Mouse (Mus musculus): Measurements from ENCODE around the gene Gm4969. TPM values are rescaled to one million over a fixed set of nuclear protein-coding genes. Genes with fewer than 3 reads are reported as not detected.
"Not testable (repeated sequence)": the region's sequence is repeated elsewhere in the genome, so short reads cannot be mapped to it uniquely, and the experiment has no call there.

The Gm4969 gene
- polyA plus RNA-seq (2015; fragmentation: Nextera tagmentation; extraction: Ambion mirVana) = 0.70 and 0.72 TPM in 2 replicates

- peak; percentile 69 for DNase-seq (ENCODE audit: low spot score)
Measured at GRCm38 (mm10) chr7:19118028-19118771, at the start of gene Gm4969. Gm4969 (minus strand) TSS chr7:19118368.

GRCm38 (mm10) chr7:19166990-19167389 is 48.8 kb upstream of the Gm4969 start:
- no peak for DNase-seq (ENCODE audit: low spot score)

GRCm38 (mm10) chr7:19165656-19166423 is 47.7 kb upstream of the Gm4969 start, which contains the start of gene Gipr:
Gipr (minus strand) TSS chr7:19166127.
- DNase-seq (ENCODE audit: low spot score) = no peak

GRCm38 (mm10) chr7:19164978-19165377 is 46.8 kb upstream of the Gm4969 start:
- DNase-seq (ENCODE audit: low spot score) = peak; percentile 38

GRCm38 (mm10) chr7:19164189-19164588 is 46.0 kb upstream of the Gm4969 start:
- no peak for DNase-seq (ENCODE audit: low spot score)

- DNase-seq (ENCODE audit: low spot score) = no peak
Measured at GRCm38 (mm10) chr7:19163752-19164151, 45.6 kb upstream of the Gm4969 start.

- DNase-seq (ENCODE audit: low spot score) = no peak
Measured at GRCm38 (mm10) chr7:19162928-19163327, 44.8 kb upstream of the Gm4969 start.

GRCm38 (mm10) chr7:19160115-19160514 is 41.9 kb upstream of the Gm4969 start:
- DNase-seq (ENCODE audit: low spot score) = peak; percentile 48

GRCm38 (mm10) chr7:19159411-19159810 is 41.2 kb upstream of the Gm4969 start:
- no peak for DNase-seq (ENCODE audit: low spot score)

- no peak for DNase-seq (ENCODE audit: low spot score)
Measured at GRCm38 (mm10) chr7:19158601-19159000, 40.4 kb upstream of the Gm4969 start.

GRCm38 (mm10) chr7:19157160-19157800 is 39.1 kb upstream of the Gm4969 start:
- peak; percentile 93 for DNase-seq (ENCODE audit: low spot score)

GRCm38 (mm10) chr7:19155825-19156475 is 37.8 kb upstream of the Gm4969 start:
- DNase-seq (ENCODE audit: low spot score) = peak; percentile 15

- DNase-seq (ENCODE audit: low spot score) = no peak
Measured at GRCm38 (mm10) chr7:19154796-19155195, 36.6 kb upstream of the Gm4969 start.

- DNase-seq (ENCODE audit: low spot score) = not testable (repeated sequence)
Measured at GRCm38 (mm10) chr7:19151121-19151520, 33.0 kb upstream of the Gm4969 start.

- DNase-seq (ENCODE audit: low spot score) = peak; percentile 97
Measured at GRCm38 (mm10) chr7:19149626-19150025, 31.5 kb upstream of the Gm4969 start, which contains the start of gene Snrpd2. Snrpd2 (plus strand) TSS chr7:19149722.

- DNase-seq (ENCODE audit: low spot score) = peak; percentile 100
Measured at GRCm38 (mm10) chr7:19148875-19149541, 30.8 kb upstream of the Gm4969 start, which contains the start of gene Qpctl. Qpctl (minus strand) TSS chr7:19149291.

- no peak for DNase-seq (ENCODE audit: low spot score)
Measured at GRCm38 (mm10) chr7:19148180-19148874, 30.2 kb upstream of the Gm4969 start.

- DNase-seq (ENCODE audit: low spot score) = no peak
Measured at GRCm38 (mm10) chr7:19147497-19148045, 29.4 kb upstream of the Gm4969 start.

GRCm38 (mm10) chr7:19146793-19147192 is 28.6 kb upstream of the Gm4969 start:
- DNase-seq (ENCODE audit: low spot score) = no peak

GRCm38 (mm10) chr7:19137380-19137779 is 19.2 kb upstream of the Gm4969 start:
- peak; percentile 65 for DNase-seq (ENCODE audit: low spot score)
